Mouse (Mus musculus) spleen, postnatal 36 days (tissue): ENCODE data around the gene Fetub.

Experiments
- DNase-seq, 2 experiments: peaks; one replicate each; pipeline ENCODE4 v3.0.0; 2022; ENCODE audit warnings: low spot score in 2 of 2, mixed read lengths in 1 of 2

The Fetub gene

GRCm38 (mm10) chr16:22963293-22963692 lies 45.2 kb downstream of the Fetub start:
- no peak for DNase-seq

DNA sequence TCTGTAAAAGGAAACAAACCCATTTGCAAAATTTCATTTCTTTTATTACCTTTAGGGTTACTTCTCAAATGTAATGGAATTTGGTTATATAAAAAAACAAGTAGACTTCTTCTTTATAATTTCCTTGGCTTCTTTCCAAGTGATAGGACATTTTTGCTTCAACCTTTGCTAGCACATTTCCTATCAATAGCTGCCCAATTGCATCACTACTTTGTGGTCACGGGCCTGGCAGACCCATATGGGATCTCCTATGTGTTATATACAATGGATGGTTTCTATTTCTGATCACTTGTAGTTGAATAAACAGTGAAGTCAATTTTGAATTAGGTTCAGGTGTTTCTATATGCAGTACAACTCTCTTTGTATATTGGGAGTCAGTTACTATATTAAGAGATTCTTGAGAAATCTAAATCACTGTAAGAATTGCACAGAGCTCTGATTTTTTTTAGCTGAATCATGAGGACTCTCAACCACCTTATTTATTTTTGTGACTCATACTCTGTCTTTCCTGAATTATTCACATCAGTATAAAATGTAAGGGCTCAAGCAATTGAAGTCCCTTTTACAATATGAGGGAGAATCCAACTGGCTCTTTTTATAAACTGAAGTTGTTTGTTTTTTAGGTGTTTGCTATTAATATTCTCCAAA lies 49.4 kb downstream of the Fetub start:
- no peak for DNase-seq
